Mouse (Mus musculus) stomach, embryonic 15.5 days (tissue): Measurements from ENCODE around the gene Arvcf. TPM values are rescaled to one million over a fixed set of nuclear protein-coding genes. Genes with fewer than 3 reads are reported as not detected.

Experiments
- ATAC-seq: fragments of 200-750 bp; cut with Nextera tagmentation; 2 replicates; pipeline ENCODE4 v1.8.0; 2017; ENCODE audit warnings: low read depth, moderate number of reproducible peaks, moderate TSS enrichment; ENCODE audit not compliant: insufficient read depth, low FRiP score
- H3K27ac ChIP-seq: fragments of 300-500 bp; sonication (generic); 2 replicates; pipeline ENCODE4 v1.5.1; 2015; ENCODE audit warnings: mild to moderate bottlenecking, inconsistent platforms
- H3K27me3 ChIP-seq: fragments of 300-500 bp; sonication (generic); replicated peaks from 2 replicates; pipeline ENCODE4 v1.6.1; 2015; ENCODE audit warnings: inconsistent platforms
- H3K36me3 ChIP-seq: fragments of 300-500 bp; sonication (generic); 2 replicates; pipeline ENCODE4 v1.6.1; 2015; ENCODE audit warnings: inconsistent platforms
- H3K4me1 ChIP-seq: fragments of 300-500 bp; sonication (generic); 2 replicates; pipeline ENCODE4 v1.6.1; 2015; ENCODE audit warnings: inconsistent platforms
- H3K4me2 ChIP-seq: fragments of 300-500 bp; sonication (generic); 2 replicates; pipeline ENCODE4 v1.6.1; 2015; ENCODE audit warnings: mild to moderate bottlenecking, inconsistent platforms
- H3K4me3 ChIP-seq: fragments of 300-500 bp; sonication (generic); replicated peaks from 2 replicates; pipeline ENCODE4 v1.5.1; 2015; ENCODE audit warnings: inconsistent platforms
- H3K9ac ChIP-seq: fragments of 300-500 bp; sonication (generic); 2 replicates; pipeline ENCODE4 v1.6.1; 2015; ENCODE audit warnings: inconsistent platforms
- H3K9me3 ChIP-seq: fragments of 300-500 bp; sonication (generic); 2 replicates; pipeline ENCODE4 v1.6.1; 2016; ENCODE audit warnings: inconsistent platforms
- WGBS: fragments of 180-500 bp; shearing (Covaris S2); methylation state at CpG from one replicate; pipeline ENCODE4 v1.1.7; 2015; 5-methylcytosine and 5-hydroxymethylcytosine counted together
- polyA plus RNA-seq: library from polyadenylated mRNA; unstranded; fragments of >200 nt; fragmentation: Nextera tagmentation; extraction: Ambion mirVana; gene quantifications from 2 replicates; pipeline ENCODE4 v1.2.1, GENCODE M21; 2015

The Arvcf gene
- polyA plus RNA-seq, 1 experiment from 2014 or later = 25.3 TPM

- no peak overlapping the region for H3K27ac ChIP-seq
- ATAC-seq = no peak
- no peaks in the 10 kb centered on the region for H3K9me3 ChIP-seq
- no peak overlapping the region for H3K9ac ChIP-seq
- WGBS = 74% methylated on average over 9 of the region's 9 CpGs
- H3K4me3 ChIP-seq = no peak overlapping the region
- no peaks in the 10 kb centered on the region for H3K36me3 ChIP-seq
- H3K4me2 ChIP-seq = no peak overlapping the region
- no peaks in the 10 kb centered on the region for H3K27me3 ChIP-seq
- peaks cover 26% of the 10 kb centered on the region for H3K4me1 ChIP-seq
These were observed 35.2 kb downstream of the Arvcf start for GRCm38 (mm10) chr16:18383045-18383726.

- H3K4me1 ChIP-seq = peaks cover 31% of the 10 kb centered on the region
- ATAC-seq = no peak
- no peak overlapping the region for H3K4me3 ChIP-seq
- H3K27me3 ChIP-seq = no peaks in the 10 kb centered on the region
- H3K4me2 ChIP-seq = no peak overlapping the region
- no peaks in the 10 kb centered on the region for H3K9me3 ChIP-seq
- H3K27ac ChIP-seq = no peak overlapping the region
- no peak overlapping the region for H3K9ac ChIP-seq
- 38% methylated on average over 3 of the region's 3 CpGs for WGBS
- H3K36me3 ChIP-seq = no peaks in the 10 kb centered on the region
These were observed 35.8 kb downstream of the Arvcf start for GRCm38 (mm10) chr16:18383756-18384155.

GRCm38 (mm10) chr16:18384211-18384610, 36.2 kb downstream of the Arvcf start:
- Histone ChIP-seq H3K4me1 (peaks cover 36% of the 10 kb centered on the region), H3K27me3 (no peaks in the 10 kb centered on the region), H3K9ac (no peak overlapping the region), H3K4me2 (no peak overlapping the region), H3K27ac (no peak overlapping the region), H3K36me3 (no peaks in the 10 kb centered on the region), H3K4me3 (no peak overlapping the region), H3K9me3 (no peaks in the 10 kb centered on the region)
- 81% methylated on average over 7 of the region's 7 CpGs for WGBS
- no peak for ATAC-seq

- Histone ChIP-seq H3K4me3 (no peak overlapping the region), H3K9ac (no peak overlapping the region), H3K4me2 (no peak overlapping the region), H3K27me3 (no peaks in the 10 kb centered on the region), H3K36me3 (no peaks in the 10 kb centered on the region), H3K9me3 (no peaks in the 10 kb centered on the region), H3K4me1 (peaks cover 37% of the 10 kb centered on the region), H3K27ac (no peak overlapping the region)
- 79% methylated on average over 8 of the region's 8 CpGs for WGBS
- no peak for ATAC-seq
These were observed 36.7 kb downstream of the Arvcf start for GRCm38 (mm10) chr16:18384659-18385058.

GRCm38 (mm10) chr16:18385411-18385810, 37.4 kb downstream of the Arvcf start:
- peaks cover 37% of the 10 kb centered on the region for H3K4me1 ChIP-seq
- no peaks in the 10 kb centered on the region for H3K36me3 ChIP-seq
- no peak for ATAC-seq
- H3K4me2 ChIP-seq = no peak overlapping the region
- no peak overlapping the region for H3K27ac ChIP-seq
- WGBS = 72% methylated on average over 5 of the region's 5 CpGs
- H3K9ac ChIP-seq = no peak overlapping the region
- no peaks in the 10 kb centered on the region for H3K27me3 ChIP-seq
- H3K4me3 ChIP-seq = no peak overlapping the region
- H3K9me3 ChIP-seq = no peaks in the 10 kb centered on the region

- Histone ChIP-seq H3K4me3 (no peak overlapping the region), H3K4me2 (no peak overlapping the region), H3K9me3 (no peaks in the 10 kb centered on the region), H3K36me3 (no peaks in the 10 kb centered on the region), H3K27ac (no peak overlapping the region), H3K9ac (no peak overlapping the region), H3K4me1 (peaks cover 34% of the 10 kb centered on the region), H3K27me3 (no peaks in the 10 kb centered on the region)
- ATAC-seq = no peak
- WGBS = 79% methylated on average over 7 of the region's 7 CpGs
These were observed 38.5 kb downstream of the Arvcf start for GRCm38 (mm10) chr16:18386451-18386850.

GRCm38 (mm10) chr16:18386972-18387371, 39.0 kb downstream of the Arvcf start:
- Histone ChIP-seq H3K4me2 (no peak overlapping the region), H3K4me1 (peaks cover 28% of the 10 kb centered on the region; the same call in 1 of the 2 replicates), H3K9me3 (no peaks in the 10 kb centered on the region), H3K4me3 (no peak overlapping the region), H3K27me3 (no peaks in the 10 kb centered on the region), H3K27ac (no peak overlapping the region), H3K9ac (no peak overlapping the region), H3K36me3 (no peaks in the 10 kb centered on the region)
- WGBS = 64% methylated on average over 3 of the region's 3 CpGs
- no peak for ATAC-seq

GRCm38 (mm10) chr16:18387704-18388582, 40.0 kb downstream of the Arvcf start:
- no peak overlapping the region for H3K4me2 ChIP-seq
- no peaks in the 10 kb centered on the region for H3K36me3 ChIP-seq
- H3K9ac ChIP-seq = no peak overlapping the region
- no peaks in the 10 kb centered on the region for H3K9me3 ChIP-seq
- peaks cover 24% of the 10 kb centered on the region; the same call in 1 of the 2 replicates for H3K4me1 ChIP-seq
- no peaks in the 10 kb centered on the region for H3K27me3 ChIP-seq
- H3K27ac ChIP-seq = peak overlapping the region; percentile 59
- 36% methylated on average over 6 of the region's 7 CpGs for WGBS
- H3K4me3 ChIP-seq = no peak overlapping the region
- ATAC-seq = peak; percentile 33

- ATAC-seq = no peak
- Histone ChIP-seq H3K9me3 (no peaks in the 10 kb centered on the region), H3K4me3 (no peak overlapping the region), H3K4me2 (no peak overlapping the region), H3K27ac (peak overlapping the region; percentile 59), H3K4me1 (peaks cover 31% of the 10 kb centered on the region), H3K36me3 (no peaks in the 10 kb centered on the region), H3K9ac (no peak overlapping the region), H3K27me3 (no peaks in the 10 kb centered on the region)
- 78% methylated on average over 14 of the region's 14 CpGs for WGBS
These were observed 40.8 kb downstream of the Arvcf start for GRCm38 (mm10) chr16:18388583-18389435.

GRCm38 (mm10) chr16:18390399-18390798, 42.4 kb downstream of the Arvcf start:
- no peak overlapping the region for H3K4me3 ChIP-seq
- no peaks in the 10 kb centered on the region for H3K27me3 ChIP-seq
- H3K4me1 ChIP-seq = peaks cover 38% of the 10 kb centered on the region
- no peak for ATAC-seq
- 70% methylated on average over 6 of the region's 6 CpGs for WGBS
- H3K9me3 ChIP-seq = no peaks in the 10 kb centered on the region
- no peak overlapping the region for H3K27ac ChIP-seq
- no peak overlapping the region for H3K4me2 ChIP-seq
- H3K36me3 ChIP-seq = no peaks in the 10 kb centered on the region
- H3K9ac ChIP-seq = no peak overlapping the region

- no peak overlapping the region for H3K4me2 ChIP-seq
- no peak overlapping the region for H3K27ac ChIP-seq
- WGBS = 96% methylated on average over 3 of the region's 3 CpGs
- peaks cover 44% of the 10 kb centered on the region for H3K4me1 ChIP-seq
- no peak overlapping the region for H3K9ac ChIP-seq
- no peak for ATAC-seq
- no peaks in the 10 kb centered on the region for H3K9me3 ChIP-seq
- no peaks in the 10 kb centered on the region for H3K36me3 ChIP-seq
- no peak overlapping the region for H3K4me3 ChIP-seq
- no peaks in the 10 kb centered on the region for H3K27me3 ChIP-seq
These were observed 43.1 kb downstream of the Arvcf start for GRCm38 (mm10) chr16:18391127-18391526.
